Mouse (Mus musculus): ENCODE measurements at regions not wholly inside any gene's neighbourhood (a gene's known extent, or its start where the extent isn't known, plus 50 kb on each side); places are given as distances from the start of the nearest gene placed in this dataset.

DNA sequence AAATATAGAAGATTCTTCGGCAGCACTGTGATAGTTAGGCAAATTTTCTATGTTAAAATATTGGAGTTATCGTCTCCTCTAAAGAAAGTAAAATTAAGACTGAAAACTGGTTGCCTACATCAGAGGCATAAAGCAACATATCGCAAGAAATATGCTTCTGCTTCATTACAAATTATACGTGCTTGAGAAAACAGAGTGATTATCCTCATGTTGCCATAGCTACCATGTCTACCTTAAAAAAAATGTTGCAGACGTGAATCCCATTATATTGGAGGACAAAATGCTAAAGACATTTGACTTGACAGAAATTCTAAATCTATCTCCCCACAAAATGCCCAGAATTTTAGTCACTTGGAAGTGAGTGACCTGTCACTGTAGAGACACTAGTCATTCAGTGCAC lies 1677.6 kb upstream of the Tenm3 start:
- no peaks in the 10 kb centered on the region for H3K9me3 ChIP-seq (ENCODE audit: low read length)
- DNase-seq (peak; percentile 35), ATAC-seq (peak; percentile 51; the same call in 1 of the 2 replicates)
- no peak overlapping the region for H3K4me2 ChIP-seq (ENCODE audit: low read depth)
- H3K27ac ChIP-seq (ENCODE audit: low read depth, low read length) = peak overlapping the region; percentile 15; the same call in 1 of the 2 replicates
- no peak for TF ChIP-seq CTCF (IDR thresholded peaks at IDR 0.05; ENCODE audit: low read depth)
- WGBS = 48% methylated on average over 5 of the region's 5 CpGs
- no peak overlapping the region for H3K9ac ChIP-seq
- H3K4me3 ChIP-seq (ENCODE audit: low read depth, low read length) = no peak overlapping the region
- H3K4me1 ChIP-seq (ENCODE audit: insufficient read depth) = no peaks in the 10 kb centered on the region
- no peaks in the 10 kb centered on the region for H3K27me3 ChIP-seq (ENCODE audit: insufficient read depth, low read length)
- no peaks in the 10 kb centered on the region for H3K36me3 ChIP-seq (ENCODE audit: insufficient read depth)
